Mouse (Mus musculus) thymus, adult 2 months (tissue): ENCODE measurements around the gene Prl4a1.

Experiments
- CTCF ChIP-seq: fragments of 200-500 bp; IDR thresholded peaks from 2 replicates; pipeline ENCODE4 v1.5.1; 2012; ENCODE audit warnings: mild to moderate bottlenecking, control low read depth, low read length, moderate library complexity, borderline replicate concordance; ENCODE audit not compliant: control insufficient read depth, poor library complexity, insufficient read depth; ENCODE audit errors: extremely low read depth
- POLR2A ChIP-seq: fragments of 200-500 bp; IDR thresholded peaks from 2 replicates; pipeline ENCODE4 v1.6.1; 2012; ENCODE audit warnings: mild to moderate bottlenecking, low read length, control low read depth, moderate library complexity; ENCODE audit not compliant: control insufficient read depth, poor library complexity, insufficient read depth; ENCODE audit errors: extremely low read depth

GRCm38 (mm10) chr13:28029330-28029729, 13.3 kb downstream of the Prl4a1 start:
- TF ChIP-seq CTCF (no peak), POLR2A (no peak)
